ENCODE assay signal across 30 mouse cellular contexts in genomic region chr14:120960551-120960950, GRCm38 (mm10). TPM values are rescaled to one million over a fixed set of nuclear protein-coding genes. Genes with fewer than 3 reads are reported as not detected.
DNase-seq lines count a peak whose midpoint lies in the region; ATAC-seq and TF ChIP-seq lines count a peak whose summit lies in the region.
"Had no signal": no experiment of that assay in that cellular context is flagged by ENCODE, and none has a peak within 500 bp of the region (broad histone marks: within the 10 kb centered on the region; RNA-seq: fewer than 3 reads in every experiment).

No protein-coding gene starts in this region.

- peaks cover 21% of the 10 kb centered on the region for H3K4me1 ChIP-seq in forebrain, embryonic 10.5 days
- H3K4me1 ChIP-seq in forebrain, embryonic 15.5 days: no peaks in the 10 kb centered on the region
- H3K4me1 ChIP-seq in midbrain, embryonic 14.5 days (ENCODE audit: control insufficient read depth, insufficient read depth, low read length): no peaks in the 10 kb centered on the region; the same call in 1 of the 2 replicates
- H3K4me1 ChIP-seq in midbrain, embryonic 16.5 days (ENCODE audit: control insufficient read depth, insufficient read depth, low read length): no peaks in the 10 kb centered on the region
- peaks cover 14% of the 10 kb centered on the region for H3K4me1 ChIP-seq in olfactory bulb, adult 2 months (ENCODE audit: control insufficient read depth, insufficient read depth, low read length)
- H3K4me1 ChIP-seq: hindbrain, embryonic 13.5 days; liver, embryonic 15.5 days; lung, embryonic 15.5 days; megakaryocyte, embryonic 14.5 days; neural tube, embryonic 15.5 days; stomach, embryonic 15.5 days had no signal

- H3K4me3 ChIP-seq in forebrain, embryonic 10.5 days: no peak overlapping the region
- H3K4me3 ChIP-seq in forebrain, embryonic 15.5 days: no peak overlapping the region
- no peak overlapping the region for H3K4me3 ChIP-seq in layer of hippocampus, adult 2 months
- H3K4me3 ChIP-seq in midbrain, embryonic 14.5 days (replicated peaks; ENCODE audit: low read depth, low read length): no peak overlapping the region
- no peak overlapping the region for H3K4me3 ChIP-seq in midbrain, embryonic 16.5 days (ENCODE audit: low read depth, low read length)
- H3K4me3 ChIP-seq in olfactory bulb, adult 2 months (ENCODE audit: insufficient read depth, low read depth, low read length): no peak overlapping the region
- H3K4me3 ChIP-seq in gastrocnemius, adult 2 months: no peak overlapping the region
- H3K4me3 ChIP-seq: embryonic facial prominence, embryonic 13.5 days; erythroblast, embryonic 14.5 days; hindbrain, embryonic 13.5 days; limb, embryonic 12.5 days; liver, embryonic 15.5 days; lung, embryonic 15.5 days; megakaryocyte, embryonic 14.5 days; neural tube, embryonic 15.5 days; stomach, embryonic 15.5 days had no signal

- H3K4me2 ChIP-seq in forebrain, embryonic 15.5 days (replicated peaks): no peak overlapping the region
- H3K4me2 ChIP-seq in midbrain, embryonic 14.5 days (ENCODE audit: low read length): no peak overlapping the region
- no peak overlapping the region for H3K4me2 ChIP-seq in midbrain, embryonic 16.5 days (ENCODE audit: low read length)
- H3K4me2 ChIP-seq: embryonic facial prominence, embryonic 13.5 days; heart, embryonic 11.5 days; hindbrain, embryonic 13.5 days; limb, embryonic 12.5 days; liver, embryonic 15.5 days; lung, embryonic 15.5 days; neural tube, embryonic 15.5 days; stomach, embryonic 15.5 days had no signal

- intact Hi-C loops in gastrocnemius, adult 2 months (cut with DNase I): no loop called here

- no peak for DNase-seq in forebrain, embryonic 10.5 days (ENCODE audit: extremely low spot score, low spot score)
- no peak for DNase-seq in layer of hippocampus, adult 2 months (ENCODE audit: low spot score in 2 of 2)
- no peak for DNase-seq in layer of hippocampus, adult 8-10 months (ENCODE audit: low spot score in 2 of 2)
- no peak for DNase-seq in midbrain, embryonic 14.5 days
- DNase-seq in gastrocnemius, adult 2 months: no peak
- DNase-seq: adrenal gland, postnatal 14 days; cerebellum, adult 11-12 months; cerebellum, adult 9-11 months; gastrocnemius, postnatal 25 days; heart, adult 18-20 months; heart, postnatal 4 days; kidney, adult 18-20 months; kidney, postnatal 36 days; lung, postnatal 36 days; right cerebral cortex, postnatal 25 days had no signal

- no peak overlapping the region for H3K9ac ChIP-seq in forebrain, embryonic 15.5 days (replicated peaks)
- H3K9ac ChIP-seq in midbrain, embryonic 14.5 days (replicated peaks; ENCODE audit: low read length): no peak overlapping the region
- no peak overlapping the region for H3K9ac ChIP-seq in midbrain, embryonic 16.5 days (ENCODE audit: low read depth, low read length)
- H3K9ac ChIP-seq: embryonic facial prominence, embryonic 13.5 days; hindbrain, embryonic 13.5 days; limb, embryonic 12.5 days; liver, embryonic 15.5 days; lung, embryonic 15.5 days; neural tube, embryonic 15.5 days; stomach, embryonic 15.5 days had no signal

- no peak for TF ChIP-seq POLR2A in olfactory bulb, adult 2 months (IDR thresholded peaks at IDR 0.05; ENCODE audit: insufficient read depth, low read depth, low read length)

- H3K36me3 ChIP-seq in forebrain, embryonic 10.5 days (replicated peaks): no peaks in the 10 kb centered on the region
- H3K36me3 ChIP-seq in forebrain, embryonic 15.5 days: no peaks in the 10 kb centered on the region
- H3K36me3 ChIP-seq in midbrain, embryonic 14.5 days (ENCODE audit: control insufficient read depth, insufficient read depth, low read length): no peaks in the 10 kb centered on the region
- no peaks in the 10 kb centered on the region for H3K36me3 ChIP-seq in midbrain, embryonic 16.5 days (ENCODE audit: control insufficient read depth, insufficient read depth, low read length)
- H3K36me3 ChIP-seq: embryonic facial prominence, embryonic 13.5 days; G1E; hindbrain, embryonic 13.5 days; limb, embryonic 12.5 days; liver, embryonic 15.5 days; lung, embryonic 15.5 days; neural tube, embryonic 15.5 days; stomach, embryonic 15.5 days had no signal

- no peak for TF ChIP-seq CTCF in layer of hippocampus, adult 2 months (conservative IDR thresholded peaks at IDR 0.05)
- no peak for TF ChIP-seq CTCF in olfactory bulb, adult 2 months (IDR thresholded peaks at IDR 0.05; ENCODE audit: insufficient read depth, low read depth, low read length)
- TF ChIP-seq CTCF in gastrocnemius, adult 2 months (IDR thresholded peaks at IDR 0.05): no peak

- H3K9me3 ChIP-seq in forebrain, embryonic 10.5 days: no peaks in the 10 kb centered on the region
- H3K9me3 ChIP-seq in forebrain, embryonic 15.5 days: no peaks in the 10 kb centered on the region
- H3K9me3 ChIP-seq in midbrain, embryonic 14.5 days (ENCODE audit: control insufficient read depth, low read length): no peaks in the 10 kb centered on the region
- H3K9me3 ChIP-seq in midbrain, embryonic 16.5 days (replicated peaks; ENCODE audit: control insufficient read depth, low read length, poor library complexity, severe bottlenecking): no peaks in the 10 kb centered on the region
- H3K9me3 ChIP-seq: embryonic facial prominence, embryonic 13.5 days; hindbrain, embryonic 13.5 days; limb, embryonic 12.5 days; liver, embryonic 15.5 days; lung, embryonic 15.5 days; neural tube, embryonic 15.5 days; stomach, embryonic 15.5 days had no signal

- peak overlapping the region; percentile 67 for H3K27ac ChIP-seq in forebrain, embryonic 10.5 days
- no peak overlapping the region for H3K27ac ChIP-seq in forebrain, embryonic 15.5 days (replicated peaks)
- peak overlapping the region; percentile 86 for H3K27ac ChIP-seq in layer of hippocampus, adult 2 months
- H3K27ac ChIP-seq in midbrain, embryonic 14.5 days (replicated peaks; ENCODE audit: low read depth, low read length): peak overlapping the region; percentile 71; the same call in 1 of the 2 replicates
- H3K27ac ChIP-seq in midbrain, embryonic 16.5 days (ENCODE audit: low read length): no peak overlapping the region
- 0 out of 2 replicates have a peak overlapping the region, but pooled peaks have one; percentile 23 for H3K27ac ChIP-seq in olfactory bulb, adult 2 months (ENCODE audit: insufficient read depth, low read depth, low read length)
- no peak overlapping the region for H3K27ac ChIP-seq in gastrocnemius, adult 2 months
- H3K27ac ChIP-seq: embryonic facial prominence, embryonic 13.5 days; limb, embryonic 12.5 days; liver, embryonic 15.5 days; lung, embryonic 15.5 days; neural tube, embryonic 15.5 days; stomach, embryonic 15.5 days had no signal

- WGBS in forebrain, embryonic 10.5 days: 64% methylated on average over 8 of the region's 8 CpGs
- 47% methylated on average over 8 of the region's 8 CpGs for WGBS in forebrain, embryonic 15.5 days
- WGBS in midbrain, embryonic 14.5 days: 60% methylated on average over 8 of the region's 8 CpGs
- WGBS in midbrain, embryonic 16.5 days: 58% methylated on average over 8 of the region's 8 CpGs
- 43% methylated on average over 8 of the region's 8 CpGs for WGBS in olfactory bulb, adult 2 months

- no peaks in the 10 kb centered on the region for H3K27me3 ChIP-seq in forebrain, embryonic 10.5 days (ENCODE audit: poor library complexity, severe bottlenecking)
- no peaks in the 10 kb centered on the region for H3K27me3 ChIP-seq in forebrain, embryonic 15.5 days
- no peaks in the 10 kb centered on the region for H3K27me3 ChIP-seq in midbrain, embryonic 14.5 days (ENCODE audit: control insufficient read depth, insufficient read depth, low read length)
- no peaks in the 10 kb centered on the region for H3K27me3 ChIP-seq in midbrain, embryonic 16.5 days (ENCODE audit: control insufficient read depth, insufficient read depth, low read depth, low read length)
- H3K27me3 ChIP-seq: CH12.LX; embryonic facial prominence, embryonic 13.5 days; hindbrain, embryonic 13.5 days; limb, embryonic 12.5 days; liver, embryonic 15.5 days; lung, embryonic 15.5 days; megakaryocyte, embryonic 14.5 days; neural tube, embryonic 15.5 days; stomach, embryonic 15.5 days had no signal

- ATAC-seq in forebrain, embryonic 15.5 days (replicated peaks): no peak
- no peak for ATAC-seq in midbrain, embryonic 14.5 days (ENCODE audit: low FRiP score, low TSS enrichment)
- ATAC-seq in midbrain, embryonic 16.5 days: no peak

RNA-seq across cellular contexts. Expression of gene Ipo5, which starts 49.5 kb away (rescaled TPM):
- 187 and 188 TPM in 2 replicates for polyA plus RNA-seq in forebrain, embryonic 10.5 days (2016; fragmentation: Nextera tagmentation; extraction: Ambion mirVana)
- polyA plus RNA-seq in forebrain, embryonic 15.5 days (2015; fragmentation: Nextera tagmentation; extraction: Ambion mirVana): 82.3 and 84.0 TPM in 2 replicates
- total RNA-seq in layer of hippocampus, adult 2 months (2021): 10 to 100 TPM; 96.9 to 98.5 TPM
- total RNA-seq in layer of hippocampus, adult 8-10 months (2022): 100 to 1,000 TPM; 105 to 112 (median 107) TPM
- polyA plus RNA-seq in midbrain, embryonic 14.5 days (2014; fragmentation: Nextera tagmentation; extraction: Ambion mirVana): 57.5 and 77.8 TPM in 2 replicates
- 54.9 and 61.5 TPM in 2 replicates for polyA plus RNA-seq in midbrain, embryonic 16.5 days (2015; fragmentation: Nextera tagmentation; extraction: Ambion mirVana)
- polyA plus RNA-seq in olfactory bulb, adult 2 months (2012; ENCODE audit: insufficient read depth, insufficient read length, low replicate concordance, missing spikeins): 73.4 TPM in 1 of 2 replicates, not detected in the other
- total RNA-seq in gastrocnemius, adult 2 months (2021): 100 to 1,000 TPM; 111 to 122 TPM

Comparison
In these comparisons a context has a peak if more than half of its experiments do, and no peak if none do; other contexts are left out.
1. H3K27ac ChIP-seq: peak in forebrain, embryonic 10.5 days (single experiment), layer of hippocampus, adult 2 months (single experiment), midbrain, embryonic 14.5 days (single experiment) and olfactory bulb, adult 2 months (single experiment); none in forebrain, embryonic 15.5 days (single experiment), midbrain, embryonic 16.5 days (single experiment) and gastrocnemius, adult 2 months (single experiment).